Mouse (Mus musculus) neural tube, embryonic 11.5 days (tissue): ENCODE measurements at regions not wholly inside any gene's neighbourhood (a gene's known extent, or its start where the extent isn't known, plus 50 kb on each side); places are given as distances from the start of the nearest gene placed in this dataset.

ENCODE experiments used
- ATAC-seq: fragments of 200-750 bp; cut with Nextera tagmentation; 2 replicates; pipeline ENCODE4 v1.8.0; 2017; ENCODE audit warnings: moderate number of reproducible peaks, mild to moderate bottlenecking, moderate TSS enrichment, moderate library complexity; ENCODE audit not compliant: insufficient read depth, low FRiP score, low TSS enrichment
- DNase-seq: peaks from one replicate; pipeline ENCODE4 v3.0.0-alpha.2; 2015; ENCODE audit warnings: low spot score
- H3K27ac ChIP-seq: fragments of 300-500 bp; sonication (generic); 2 replicates; pipeline ENCODE4 v1.5.1; 2014; ENCODE audit warnings: low read depth, mild to moderate bottlenecking, low read length
- H3K27me3 ChIP-seq: fragments of 300-500 bp; sonication (generic); 2 replicates; pipeline ENCODE4 v1.6.1; 2014; ENCODE audit warnings: mild to moderate bottlenecking, low read length, mixed read lengths; ENCODE audit not compliant: control insufficient read depth, insufficient read depth
- H3K36me3 ChIP-seq: fragments of 300-500 bp; sonication (generic); 2 replicates; pipeline ENCODE4 v1.6.1; 2014; ENCODE audit warnings: mild to moderate bottlenecking, low read length, moderate library complexity, mixed read lengths; ENCODE audit not compliant: control insufficient read depth, insufficient read depth
- H3K4me1 ChIP-seq: fragments of 300-500 bp; sonication (generic); 2 replicates; pipeline ENCODE4 v1.6.1; 2014; ENCODE audit warnings: low read length, mixed read lengths; ENCODE audit not compliant: control insufficient read depth, insufficient read depth
- H3K4me2 ChIP-seq: fragments of 300-500 bp; sonication (generic); 2 replicates; pipeline ENCODE4 v1.6.1; 2014; ENCODE audit warnings: low read depth, mild to moderate bottlenecking, moderate library complexity
- H3K4me3 ChIP-seq: fragments of 300-500 bp; sonication (generic); 2 replicates; pipeline ENCODE4 v1.5.1; 2014; ENCODE audit warnings: low read depth, low read length
- H3K9ac ChIP-seq: fragments of 300-500 bp; sonication (generic); 2 replicates; pipeline ENCODE4 v1.6.1; 2014; ENCODE audit warnings: mild to moderate bottlenecking, low read length
- H3K9me3 ChIP-seq: fragments of 300-500 bp; sonication (generic); 2 replicates; pipeline ENCODE4 v1.6.1; 2016; ENCODE audit warnings: low read length; ENCODE audit not compliant: control insufficient read depth
- WGBS: fragments of 180-500 bp; shearing (Covaris S2); extraction: QIAGEN DNeasy Blood & Tissue Kit; methylation state at CpG from one replicate; pipeline ENCODE4 v1.1.7; 2014; 5-methylcytosine and 5-hydroxymethylcytosine counted together

GRCm38 (mm10) chr15:93101881-93102280, 173.1 kb downstream of the Gxylt1 start:
- ATAC-seq: no peak
- no peak overlapping the region for H3K9ac ChIP-seq
- no peaks in the 10 kb centered on the region for H3K27me3 ChIP-seq
- no peak overlapping the region for H3K4me2 ChIP-seq
- H3K4me3 ChIP-seq: no peak overlapping the region
- no peaks in the 10 kb centered on the region for H3K36me3 ChIP-seq
- H3K27ac ChIP-seq: no peak overlapping the region
- WGBS: 88% methylated on average over 10 of the region's 10 CpGs
- no peak for DNase-seq
- no peaks in the 10 kb centered on the region for H3K4me1 ChIP-seq
- H3K9me3 ChIP-seq: no peaks in the 10 kb centered on the region

- Histone ChIP-seq H3K27ac (no peak overlapping the region), H3K9me3 (no peaks in the 10 kb centered on the region), H3K4me2 (no peak overlapping the region), H3K4me1 (no peaks in the 10 kb centered on the region), H3K36me3 (no peaks in the 10 kb centered on the region), H3K4me3 (no peak overlapping the region), H3K27me3 (no peaks in the 10 kb centered on the region), H3K9ac (no peak overlapping the region)
- ATAC-seq (no peak), DNase-seq (no peak)
- 90% methylated on average over 7 of the region's 7 CpGs for WGBS
These were observed 174.1 kb downstream of the Gxylt1 start for GRCm38 (mm10) chr15:93100837-93101236.

- no peak for DNase-seq
- Histone ChIP-seq H3K4me3 (no peak overlapping the region), H3K9ac (no peak overlapping the region), H3K36me3 (no peaks in the 10 kb centered on the region), H3K9me3 (no peaks in the 10 kb centered on the region), H3K27ac (no peak overlapping the region), H3K4me2 (no peak overlapping the region), H3K4me1 (no peaks in the 10 kb centered on the region), H3K27me3 (no peaks in the 10 kb centered on the region)
- WGBS: 90% methylated on average over 3 of the region's 3 CpGs
- no peak for ATAC-seq
These were observed 175.1 kb downstream of the Gxylt1 start for GRCm38 (mm10) chr15:93099840-93100239.

GRCm38 (mm10) chr15:93096335-93096734, 178.6 kb downstream of the Gxylt1 start:
- no peak for ATAC-seq
- H3K27ac ChIP-seq: no peak overlapping the region
- H3K4me2 ChIP-seq: no peak overlapping the region
- WGBS: 88% methylated on average over 5 of the region's 5 CpGs
- H3K9me3 ChIP-seq: no peaks in the 10 kb centered on the region
- H3K4me3 ChIP-seq: no peak overlapping the region
- no peak overlapping the region for H3K9ac ChIP-seq
- no peaks in the 10 kb centered on the region for H3K4me1 ChIP-seq
- DNase-seq: no peak
- no peaks in the 10 kb centered on the region for H3K27me3 ChIP-seq
- H3K36me3 ChIP-seq: no peaks in the 10 kb centered on the region

GRCm38 (mm10) chr15:93095224-93095623, 179.8 kb downstream of the Gxylt1 start:
- H3K4me2 ChIP-seq: no peak overlapping the region
- H3K4me3 ChIP-seq: no peak overlapping the region
- DNase-seq (no peak), ATAC-seq (no peak)
- 68% methylated on average over 6 of the region's 6 CpGs for WGBS
- H3K27ac ChIP-seq: no peak overlapping the region
- no peaks in the 10 kb centered on the region for H3K9me3 ChIP-seq
- H3K4me1 ChIP-seq: no peaks in the 10 kb centered on the region
- no peaks in the 10 kb centered on the region for H3K27me3 ChIP-seq
- no peak overlapping the region for H3K9ac ChIP-seq
- H3K36me3 ChIP-seq: no peaks in the 10 kb centered on the region

GRCm38 (mm10) chr15:93094202-93095135, 180.5 kb downstream of the Gxylt1 start:
- Histone ChIP-seq H3K4me2 (no peak overlapping the region), H3K9ac (no peak overlapping the region), H3K4me1 (no peaks in the 10 kb centered on the region), H3K9me3 (no peaks in the 10 kb centered on the region), H3K27ac (no peak overlapping the region), H3K4me3 (no peak overlapping the region), H3K27me3 (no peaks in the 10 kb centered on the region), H3K36me3 (no peaks in the 10 kb centered on the region)
- 69% methylated on average over 23 of the region's 23 CpGs for WGBS
- DNase-seq: no peak
- no peak for ATAC-seq

- H3K9ac ChIP-seq: no peak overlapping the region
- DNase-seq (no peak), ATAC-seq (no peak)
- H3K27me3 ChIP-seq: no peaks in the 10 kb centered on the region
- WGBS: 94% methylated on average over 2 of the region's 2 CpGs
- H3K4me3 ChIP-seq: no peak overlapping the region
- H3K4me1 ChIP-seq: no peaks in the 10 kb centered on the region
- no peak overlapping the region for H3K27ac ChIP-seq
- no peak overlapping the region for H3K4me2 ChIP-seq
- H3K9me3 ChIP-seq: no peaks in the 10 kb centered on the region
- no peaks in the 10 kb centered on the region for H3K36me3 ChIP-seq
These were observed 183.6 kb downstream of the Gxylt1 start for GRCm38 (mm10) chr15:93091396-93091795.

GRCm38 (mm10) chr15:93089347-93089746, 185.6 kb downstream of the Gxylt1 start:
- Histone ChIP-seq H3K9ac (no peak overlapping the region), H3K9me3 (no peaks in the 10 kb centered on the region), H3K27ac (no peak overlapping the region), H3K4me1 (no peaks in the 10 kb centered on the region), H3K36me3 (no peaks in the 10 kb centered on the region), H3K4me2 (no peak overlapping the region), H3K4me3 (no peak overlapping the region), H3K27me3 (no peaks in the 10 kb centered on the region)
- 28% methylated on average over 13 of the region's 13 CpGs for WGBS
- DNase-seq (peak; percentile 69), ATAC-seq (no peak)

- DNase-seq (peak; percentile 31), ATAC-seq (no peak)
- no peaks in the 10 kb centered on the region for H3K27me3 ChIP-seq
- H3K4me2 ChIP-seq: no peak overlapping the region
- H3K4me1 ChIP-seq: no peaks in the 10 kb centered on the region
- no peak overlapping the region for H3K4me3 ChIP-seq
- H3K27ac ChIP-seq: no peak overlapping the region
- 42% methylated on average over 14 of the region's 14 CpGs for WGBS
- H3K9me3 ChIP-seq: no peaks in the 10 kb centered on the region
- no peaks in the 10 kb centered on the region for H3K36me3 ChIP-seq
- H3K9ac ChIP-seq: no peak overlapping the region
These were observed 189.9 kb downstream of the Gxylt1 start for GRCm38 (mm10) chr15:93084967-93085617.
